Mouse (Mus musculus) kidney, postnatal 0 days (tissue): ENCODE measurements around the gene Rem1. TPM values are rescaled to one million over a fixed set of nuclear protein-coding genes. Genes with fewer than 3 reads are reported as not detected.

Experiments used
- ATAC-seq: fragments of 200-750 bp; cut with Nextera tagmentation; replicated peaks from 2 replicates; pipeline ENCODE4 v1.8.0; 2017; ENCODE audit warnings: low read depth, moderate number of reproducible peaks, moderate TSS enrichment, moderate library complexity; ENCODE audit not compliant: low FRiP score
- DNase-seq: peaks from one replicate; pipeline ENCODE4 v3.0.0-alpha.2; 2016; ENCODE audit warnings: low spot score
- H3K27ac ChIP-seq: fragments of 300-500 bp; sonication (generic); 2 replicates; pipeline ENCODE4 v1.5.1; 2014; ENCODE audit warnings: mild to moderate bottlenecking
- H3K27me3 ChIP-seq: fragments of 300-500 bp; sonication (generic); 2 replicates; pipeline ENCODE4 v1.6.1; 2014; ENCODE audit warnings: low read length, mixed read lengths; ENCODE audit not compliant: insufficient read depth
- H3K36me3 ChIP-seq: fragments of 300-500 bp; sonication (generic); 2 replicates; pipeline ENCODE4 v1.6.1; 2014; ENCODE audit warnings: low read length, mixed read lengths; ENCODE audit not compliant: insufficient read depth
- H3K4me1 ChIP-seq: fragments of 300-500 bp; sonication (generic); replicated peaks from 2 replicates; pipeline ENCODE4 v1.6.1; 2014; ENCODE audit warnings: antibody characterized with exemption, low read length, mixed read lengths; ENCODE audit not compliant: insufficient read depth
- H3K4me2 ChIP-seq: fragments of 300-500 bp; sonication (generic); 2 replicates; pipeline ENCODE4 v1.6.1; 2014; ENCODE audit warnings: mild to moderate bottlenecking, low read length, moderate library complexity, mixed read lengths
- H3K4me3 ChIP-seq: fragments of 300-500 bp; sonication (generic); replicated peaks from 2 replicates; pipeline ENCODE4 v1.5.1; 2014; ENCODE audit warnings: low read depth, low read length
- H3K9ac ChIP-seq: fragments of 300-500 bp; sonication (generic); 2 replicates; pipeline ENCODE4 v1.6.1; 2014; ENCODE audit warnings: low read depth, low read length
- H3K9me3 ChIP-seq: fragments of 300-500 bp; sonication (generic); replicated peaks from 2 replicates; pipeline ENCODE4 v1.6.1; 2016; ENCODE audit warnings: low read length, inconsistent platforms, mixed read lengths
- CTCF ChIP-seq: IDR thresholded peaks from 2 replicates; pipeline ENCODE4 v1.5.1; 2016; ENCODE audit warnings: antibody characterized with exemption, low read depth, mild to moderate bottlenecking, moderate library complexity
- WGBS: fragments of 180-500 bp; shearing (Covaris S2); extraction: QIAGEN DNeasy Blood & Tissue Kit; methylation state at CpG from one replicate; pipeline ENCODE4 v1.1.7; 2014; 5-methylcytosine and 5-hydroxymethylcytosine counted together
- polyA plus RNA-seq: library from polyadenylated mRNA; unstranded; fragments of >200 nt; fragmentation: Nextera tagmentation; extraction: Ambion mirVana; gene quantifications from 2 replicates; pipeline ENCODE4 v1.2.1, GENCODE M21; 2015

The Rem1 gene
- polyA plus RNA-seq, 1 experiment from 2014 or later = 48.3 TPM

DNA sequence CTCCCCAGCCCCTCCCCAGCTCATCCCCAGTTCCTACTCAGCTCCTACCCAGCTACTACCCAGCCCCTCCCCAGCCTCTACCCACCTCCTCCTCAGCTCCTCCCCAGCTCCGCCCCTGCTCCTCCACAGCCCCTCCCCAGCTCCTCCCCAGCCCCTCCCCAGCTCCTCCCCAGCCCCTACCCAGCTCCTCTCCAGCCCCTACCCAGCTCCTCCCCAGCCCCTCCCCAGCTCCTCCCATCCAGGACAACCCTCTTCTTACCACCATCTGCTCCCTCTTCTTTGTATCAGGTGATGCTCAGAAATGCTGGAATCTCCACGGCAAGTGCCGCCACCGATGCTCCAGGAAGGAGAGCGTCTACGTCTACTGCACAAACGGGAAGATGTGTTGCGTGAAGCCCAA lies 14.6 kb upstream of the Rem1 start:
- Histone ChIP-seq H3K27ac (no peak overlapping the region), H3K4me1 (peaks cover 1% of the 10 kb centered on the region; the same call in 1 of the 2 replicates), H3K27me3 (no peaks in the 10 kb centered on the region), H3K9me3 (no peaks in the 10 kb centered on the region), H3K36me3 (no peaks in the 10 kb centered on the region), H3K4me2 (no peak overlapping the region), H3K4me3 (no peak overlapping the region), H3K9ac (no peak overlapping the region)
- DNase-seq (no peak), ATAC-seq (no peak)
- 45% methylated on average over 8 of the region's 8 CpGs for WGBS
- no peak for TF ChIP-seq CTCF

DNA sequence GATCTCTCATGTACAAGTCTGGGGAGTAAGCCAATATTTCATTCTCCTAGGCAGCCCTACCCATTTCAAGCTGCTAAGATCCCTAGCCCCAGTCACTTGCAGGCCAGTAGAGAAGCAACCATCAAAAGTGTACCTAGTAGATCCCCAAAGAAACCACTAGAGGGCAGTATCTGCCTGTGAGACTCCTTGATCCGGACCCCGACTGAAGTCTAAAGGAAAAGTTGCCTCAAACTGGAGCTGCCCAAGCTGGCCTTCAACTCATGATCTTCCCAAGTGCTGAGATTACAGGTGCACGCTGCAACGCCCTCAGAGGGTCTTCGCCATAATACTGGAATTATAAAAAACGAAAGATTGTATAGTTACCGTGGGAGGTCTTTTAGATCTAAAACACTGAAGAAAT lies 11.2 kb upstream of the Rem1 start:
- peak; percentile 69 for ATAC-seq
- 6% methylated on average over 7 of the region's 7 CpGs for WGBS

DNA sequence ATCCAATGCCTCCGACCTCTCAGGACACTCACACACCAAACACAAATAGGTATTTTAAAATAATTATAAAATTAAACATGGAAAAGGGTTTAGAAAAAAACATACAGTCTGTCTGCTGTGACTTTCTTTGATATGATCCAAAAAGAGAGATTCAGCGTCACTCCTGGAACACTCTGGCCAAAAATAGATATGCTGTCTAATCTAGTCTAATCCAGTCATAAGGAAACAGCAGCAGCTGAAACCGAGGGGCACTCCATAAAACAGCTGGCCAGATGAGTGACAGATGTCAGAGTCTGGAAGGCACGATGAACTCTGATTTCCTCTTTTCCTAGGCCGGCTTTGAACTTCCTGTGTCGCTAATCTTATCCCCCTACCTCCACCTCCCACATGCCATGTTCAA lies 10.3 kb upstream of the Rem1 start:
- Histone ChIP-seq H3K9me3 (no peaks in the 10 kb centered on the region), H3K27me3 (no peaks in the 10 kb centered on the region), H3K9ac (no peak overlapping the region), H3K36me3 (no peaks in the 10 kb centered on the region), H3K27ac (no peak overlapping the region), H3K4me2 (no peak overlapping the region), H3K4me3 (no peak overlapping the region), H3K4me1 (no peaks in the 10 kb centered on the region)
- WGBS = 55% methylated on average over 6 of the region's 6 CpGs
- no peak for TF ChIP-seq CTCF
- ATAC-seq (no peak), DNase-seq (no peak)

More for the DNA sequence above, 11.2 kb upstream of the Rem1 start:
- H3K27ac ChIP-seq = no peak overlapping the region
- no peak overlapping the region for H3K4me3 ChIP-seq
- DNase-seq = peak; percentile 96
- no peak overlapping the region for H3K9ac ChIP-seq
- no peaks in the 10 kb centered on the region for H3K27me3 ChIP-seq
- H3K36me3 ChIP-seq = no peaks in the 10 kb centered on the region
- no peaks in the 10 kb centered on the region for H3K9me3 ChIP-seq
- no peak overlapping the region for H3K4me2 ChIP-seq
- peak; percentile 97 for TF ChIP-seq CTCF
- H3K4me1 ChIP-seq = no peaks in the 10 kb centered on the region

DNA sequence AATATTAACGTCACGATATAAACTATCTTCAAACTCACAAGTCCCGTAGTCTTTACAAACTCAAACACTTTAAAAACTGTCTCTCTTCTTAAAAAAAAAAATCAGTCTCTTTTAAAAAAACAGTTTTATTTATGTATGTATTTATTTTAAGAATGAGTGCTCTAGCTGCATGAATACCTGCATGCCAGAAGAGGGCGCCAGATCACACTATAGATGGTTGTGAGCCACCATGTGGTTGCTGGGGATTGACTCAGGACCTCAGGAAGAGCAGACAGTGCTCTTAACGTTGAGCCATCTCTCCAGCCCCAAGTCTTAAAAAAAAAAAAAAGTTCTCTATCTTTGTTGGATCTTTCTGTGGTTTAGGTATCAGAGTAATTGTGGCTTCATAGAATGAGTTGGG lies 9.4 kb upstream of the Rem1 start:
- H3K27me3 ChIP-seq = no peaks in the 10 kb centered on the region
- TF ChIP-seq CTCF = peak; percentile 66
- H3K9ac ChIP-seq = no peak overlapping the region
- no peak overlapping the region for H3K27ac ChIP-seq
- no peak overlapping the region for H3K4me2 ChIP-seq
- WGBS = 69% methylated on average over 5 of the region's 5 CpGs
- H3K4me3 ChIP-seq = no peak overlapping the region
- no peaks in the 10 kb centered on the region for H3K36me3 ChIP-seq
- no peak for ATAC-seq
- no peaks in the 10 kb centered on the region for H3K9me3 ChIP-seq
- no peak for DNase-seq
- 0 out of 2 replicates have a peak, but pooled peaks cover 2% of the 10 kb centered on the region for H3K4me1 ChIP-seq

DNA sequence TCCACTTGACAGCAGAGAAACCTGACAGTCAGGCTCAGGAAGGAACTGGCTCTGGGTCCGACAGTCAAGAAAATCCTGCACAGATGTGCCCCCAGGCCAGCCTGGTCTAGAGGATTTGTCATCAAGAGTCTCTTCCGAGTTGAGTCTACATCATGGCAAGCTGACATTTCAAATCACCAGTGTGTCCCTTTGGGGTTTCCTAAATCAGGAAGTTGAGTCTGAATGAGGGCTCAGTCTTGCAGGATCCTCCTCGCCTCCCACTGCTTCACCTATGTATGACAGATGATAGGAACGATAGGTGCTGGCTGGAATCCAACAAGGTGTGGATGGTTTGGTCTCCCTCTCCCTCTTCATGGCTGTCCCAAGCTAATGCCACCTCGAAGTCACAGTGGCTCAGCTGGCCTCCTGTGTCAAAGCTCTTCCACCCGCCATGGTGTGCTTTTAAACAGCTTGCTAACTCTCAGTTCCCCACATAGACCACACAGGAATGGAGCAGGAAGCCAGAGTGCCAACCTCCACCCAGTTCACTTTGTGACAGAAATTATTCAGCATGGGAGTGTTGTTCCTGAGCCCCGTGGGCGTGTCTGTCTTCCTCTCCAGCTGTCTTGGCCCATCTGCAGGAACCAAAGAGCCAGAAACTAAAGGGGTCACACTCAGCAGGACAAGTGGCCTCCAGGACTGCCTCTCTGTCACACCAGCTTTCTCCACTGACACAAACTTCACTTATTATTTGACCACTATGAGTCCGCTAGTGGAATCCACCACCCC lies 6.2 kb upstream of the Rem1 start:
- no peak for TF ChIP-seq CTCF

DNA sequence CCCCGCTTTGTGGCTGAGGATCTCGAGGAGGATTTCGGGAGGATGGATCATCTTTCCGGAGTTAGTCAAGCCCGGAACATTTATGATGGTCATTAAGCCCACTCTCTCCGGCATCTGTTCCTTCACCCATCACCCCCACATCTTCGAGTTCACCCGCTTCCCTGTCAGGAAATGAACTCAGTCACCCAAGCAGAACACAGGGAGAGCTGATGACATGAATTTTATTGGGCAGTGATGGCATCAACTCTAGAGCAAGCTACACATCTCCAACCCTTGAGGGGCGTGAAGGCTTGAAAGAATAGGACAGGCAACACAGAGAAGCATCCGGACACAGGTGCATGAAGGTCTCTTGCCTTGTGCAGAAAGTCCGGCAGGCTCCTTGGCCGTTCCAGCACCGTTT lies 4.6 kb upstream of the Rem1 start:
- Histone ChIP-seq H3K4me1 (0 out of 2 replicates have a peak, but pooled peaks cover 3% of the 10 kb centered on the region), H3K9ac (no peak overlapping the region), H3K36me3 (no peaks in the 10 kb centered on the region), H3K4me2 (no peak overlapping the region), H3K9me3 (no peaks in the 10 kb centered on the region), H3K27ac (peak overlapping the region; percentile 14; the same call in 1 of the 2 replicates), H3K27me3 (no peaks in the 10 kb centered on the region), H3K4me3 (no peak overlapping the region)
- no peak for TF ChIP-seq CTCF
- 17% methylated on average over 13 of the region's 13 CpGs for WGBS
- DNase-seq (peak; percentile 91), ATAC-seq (peak; percentile 65)

More for the DNA sequence above, 6.2 kb upstream of the Rem1 start:
- no peaks in the 10 kb centered on the region for H3K27me3 ChIP-seq
- H3K9ac ChIP-seq = no peak overlapping the region
- no peak for ATAC-seq
- H3K36me3 ChIP-seq = no peaks in the 10 kb centered on the region
- H3K4me1 ChIP-seq = 0 out of 2 replicates have a peak, but pooled peaks cover 3% of the 10 kb centered on the region
- no peak overlapping the region for H3K4me2 ChIP-seq
- peak; percentile 34 for DNase-seq
- no peak overlapping the region for H3K4me3 ChIP-seq
- no peaks in the 10 kb centered on the region for H3K9me3 ChIP-seq
- H3K27ac ChIP-seq = peak overlapping the region; percentile 52
- WGBS = 58% methylated on average over 9 of the region's 9 CpGs
